Mouse (Mus musculus): ENCODE measurements around the gene Arhgap10. TPM values are rescaled to one million over a fixed set of nuclear protein-coding genes. Genes with fewer than 3 reads are reported as not detected.

Gene Arhgap10
- 4.5 and 5.1 TPM in 2 replicates for total RNA-seq (2014; rRNA removed)
- polyA plus RNA-seq (2015; fragmentation: Nextera tagmentation; extraction: Ambion mirVana) = 2.7 and 3.3 TPM in 2 replicates

DNA sequence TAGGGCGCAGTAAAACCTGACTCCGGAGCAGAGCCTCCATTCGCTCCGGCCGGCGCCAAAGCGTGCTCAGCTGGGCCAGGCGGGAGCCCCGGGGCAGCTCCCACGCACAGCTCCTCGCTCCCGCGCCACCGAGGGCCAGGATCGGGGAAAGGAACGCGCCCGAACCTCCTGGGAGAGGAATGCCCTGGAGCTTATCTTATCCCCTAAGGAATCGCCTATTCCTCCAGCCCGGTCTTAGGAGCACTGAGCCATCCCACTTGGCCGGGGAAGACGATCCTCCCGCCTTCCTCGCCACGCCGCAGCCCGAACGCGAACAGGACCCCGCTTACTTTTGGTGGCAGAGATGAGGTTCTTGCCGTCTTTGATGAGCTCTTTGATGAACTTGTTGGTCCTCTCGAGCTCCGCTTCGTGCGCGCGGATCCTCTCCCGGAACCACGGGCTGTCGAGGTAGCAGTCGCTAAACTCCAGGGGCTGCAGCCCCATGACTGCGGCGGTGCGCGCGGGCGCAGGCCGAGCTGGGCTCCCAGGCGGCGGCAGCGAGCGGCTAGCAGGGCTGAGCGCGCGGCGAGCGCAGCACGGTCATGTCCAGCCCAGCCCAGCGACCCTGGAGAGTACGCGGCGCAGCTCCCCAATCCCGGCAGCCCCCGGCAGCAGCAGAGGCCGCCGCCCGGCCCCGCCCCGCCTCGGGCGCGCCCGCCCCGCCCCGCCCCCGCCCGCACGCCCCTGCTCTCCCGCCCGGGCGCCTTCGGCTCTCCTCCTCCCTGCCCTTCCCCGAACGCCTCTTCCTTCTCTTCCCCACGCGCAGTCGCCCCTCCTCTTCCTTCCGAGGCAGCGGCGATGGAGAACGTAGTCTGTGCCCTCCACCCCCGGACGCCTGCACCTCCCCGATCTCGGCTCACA is at the start of gene Arhgap10:
TSS of gene Arhgap10 (minus strand) at position 653 of the 900 bp plus-strand sequence.
- Histone ChIP-seq H3K27ac (ENCODE audit: low read depth, low read length) (0 out of 2 replicates have a peak within 1 kb of the TSS, but pooled peaks have one; percentile 9), H3K27me3 (ENCODE audit: insufficient read depth, low read length) (no peaks in the 10 kb centered on the region), H3K9me3 (ENCODE audit: low read length) (no peaks in the 10 kb centered on the region), H3K9ac (peak within 1 kb of the TSS; percentile 56), H3K4me2 (ENCODE audit: low read depth) (peak within 1 kb of the TSS; percentile 98), H3K4me1 (ENCODE audit: insufficient read depth) (peaks cover 7% of the 10 kb centered on the region; the same call in 1 of the 2 replicates), H3K4me3 (ENCODE audit: low read depth, low read length) (peak within 1 kb of the TSS; percentile 55), H3K36me3 (ENCODE audit: insufficient read depth) (no peaks in the 10 kb centered on the region)
- WGBS = 4% methylated on average over 64 of the region's 95 CpGs
- no peak for TF ChIP-seq CTCF (IDR thresholded peaks at IDR 0.05; ENCODE audit: low read depth)
- ATAC-seq (peak; percentile 90), DNase-seq (peak; percentile 63)

DNA sequence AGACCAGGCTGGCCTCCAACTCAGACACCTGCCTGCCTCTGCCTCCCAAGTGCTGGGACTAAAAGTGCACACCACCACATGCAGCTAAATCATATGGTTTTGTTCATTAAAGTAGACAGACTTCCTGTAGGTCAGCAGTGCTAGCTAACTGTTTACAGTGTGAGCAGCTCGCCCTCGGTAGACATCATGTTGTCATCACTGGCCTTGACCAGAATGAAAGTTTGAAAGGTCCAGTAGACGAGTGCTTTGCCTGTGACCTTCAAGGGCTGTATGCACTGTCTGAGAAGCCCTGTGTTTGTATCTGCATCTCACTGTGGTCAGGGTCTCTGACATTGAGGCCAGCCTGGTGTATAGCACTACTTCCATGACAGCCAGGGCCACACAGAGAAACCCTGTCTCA is 43.7 kb upstream of the Arhgap10 start:
- no peak for ATAC-seq
- no peaks in the 10 kb centered on the region for H3K9me3 ChIP-seq (ENCODE audit: low read length)
- peaks cover 63% of the 10 kb centered on the region for H3K36me3 ChIP-seq (ENCODE audit: insufficient read depth)
- DNase-seq = no peak
- no peak for TF ChIP-seq CTCF (IDR thresholded peaks at IDR 0.05; ENCODE audit: low read depth)
- H3K27ac ChIP-seq (ENCODE audit: low read depth, low read length) = no peak overlapping the region
- H3K4me3 ChIP-seq (ENCODE audit: low read depth, low read length) = no peak overlapping the region
- H3K27me3 ChIP-seq (ENCODE audit: insufficient read depth, low read length) = no peaks in the 10 kb centered on the region
- WGBS = 93% methylated on average over 3 of the region's 3 CpGs
- no peak overlapping the region for H3K9ac ChIP-seq
- no peaks in the 10 kb centered on the region for H3K4me1 ChIP-seq (ENCODE audit: insufficient read depth)
- no peak overlapping the region for H3K4me2 ChIP-seq (ENCODE audit: low read depth)

DNA sequence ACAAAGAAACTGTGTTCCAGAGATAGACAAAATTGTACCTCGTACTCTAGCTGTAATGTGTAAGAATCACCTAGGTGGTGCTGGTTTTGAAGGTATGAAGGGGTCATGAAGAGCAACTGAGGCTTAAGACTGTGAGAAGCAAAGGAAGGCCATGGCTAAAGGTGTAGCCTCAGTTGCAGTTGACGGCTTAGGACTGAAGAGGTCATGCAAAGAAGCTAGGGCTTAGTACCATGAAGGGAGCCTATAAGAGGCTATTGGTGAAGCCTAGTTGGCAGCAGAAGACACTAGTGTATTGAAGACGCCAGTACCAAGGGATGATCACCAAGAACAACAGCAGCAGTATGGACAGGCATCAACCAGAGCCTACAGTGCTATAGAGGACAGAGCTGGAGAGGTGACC is 34.7 kb upstream of the Arhgap10 start:
- TF ChIP-seq CTCF (IDR thresholded peaks at IDR 0.05; ENCODE audit: low read depth) = no peak
- WGBS = 99% methylated on average over 3 of the region's 3 CpGs
- no peak for DNase-seq
- Histone ChIP-seq H3K27me3 (ENCODE audit: insufficient read depth, low read length) (no peaks in the 10 kb centered on the region), H3K4me2 (ENCODE audit: low read depth) (no peak overlapping the region), H3K4me1 (ENCODE audit: insufficient read depth) (no peaks in the 10 kb centered on the region), H3K27ac (ENCODE audit: low read depth, low read length) (no peak overlapping the region), H3K9me3 (ENCODE audit: low read length) (no peaks in the 10 kb centered on the region), H3K36me3 (ENCODE audit: insufficient read depth) (peaks cover 30% of the 10 kb centered on the region), H3K4me3 (ENCODE audit: low read depth, low read length) (no peak overlapping the region), H3K9ac (no peak overlapping the region)
- ATAC-seq = no peak

DNA sequence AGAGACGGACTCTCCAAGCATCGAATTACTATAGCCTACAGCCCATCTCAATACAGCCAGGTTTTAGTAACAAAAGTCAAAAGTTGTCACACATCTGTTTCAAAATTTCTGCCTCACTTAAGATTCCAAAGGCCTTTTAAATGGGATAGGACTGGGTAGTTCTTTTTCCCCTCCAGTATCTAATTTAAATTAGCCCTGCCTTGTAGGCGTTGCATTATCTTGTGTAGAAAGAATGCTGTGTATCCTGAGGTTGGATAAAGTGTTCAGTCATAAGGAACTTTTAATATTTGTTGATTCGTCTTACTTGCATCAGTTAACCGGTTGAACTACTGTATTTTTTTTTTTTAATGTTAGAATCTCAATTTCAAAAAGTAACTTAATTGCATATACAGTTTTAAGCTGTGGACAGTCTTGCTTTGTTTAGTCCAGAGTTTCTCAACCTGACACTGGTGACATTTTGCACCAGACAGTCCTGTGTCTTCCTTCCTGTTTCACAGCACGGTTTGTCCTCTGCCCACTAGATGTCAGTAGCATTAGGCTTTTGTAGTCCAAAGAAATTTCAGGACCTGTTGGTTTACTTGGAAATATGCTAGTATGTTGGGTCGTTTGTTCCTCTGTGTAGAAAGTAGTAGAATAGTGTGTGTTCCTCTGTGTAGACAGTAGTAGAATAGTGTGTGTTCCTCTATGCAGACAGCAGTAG is 32.3 kb upstream of the Arhgap10 start:
- peak; percentile 40 for DNase-seq
- Histone ChIP-seq H3K27me3 (ENCODE audit: insufficient read depth, low read length) (no peaks in the 10 kb centered on the region), H3K4me1 (ENCODE audit: insufficient read depth) (no peaks in the 10 kb centered on the region), H3K27ac (ENCODE audit: low read depth, low read length) (0 out of 2 replicates have a peak overlapping the region, but pooled peaks have one; percentile 69), H3K9ac (peak overlapping the region; percentile 77), H3K36me3 (ENCODE audit: insufficient read depth) (peaks cover 12% of the 10 kb centered on the region), H3K9me3 (ENCODE audit: low read length) (no peaks in the 10 kb centered on the region), H3K4me2 (ENCODE audit: low read depth) (peak overlapping the region; percentile 67), H3K4me3 (ENCODE audit: low read depth, low read length) (peak overlapping the region; percentile 67)
- whole genome bisulfite sequencing = 22% methylated on average over 7 of the region's 7 CpGs
- TF ChIP-seq CTCF (IDR thresholded peaks at IDR 0.05; ENCODE audit: low read depth) = peak; percentile 73
- ATAC-seq = no peak

DNA sequence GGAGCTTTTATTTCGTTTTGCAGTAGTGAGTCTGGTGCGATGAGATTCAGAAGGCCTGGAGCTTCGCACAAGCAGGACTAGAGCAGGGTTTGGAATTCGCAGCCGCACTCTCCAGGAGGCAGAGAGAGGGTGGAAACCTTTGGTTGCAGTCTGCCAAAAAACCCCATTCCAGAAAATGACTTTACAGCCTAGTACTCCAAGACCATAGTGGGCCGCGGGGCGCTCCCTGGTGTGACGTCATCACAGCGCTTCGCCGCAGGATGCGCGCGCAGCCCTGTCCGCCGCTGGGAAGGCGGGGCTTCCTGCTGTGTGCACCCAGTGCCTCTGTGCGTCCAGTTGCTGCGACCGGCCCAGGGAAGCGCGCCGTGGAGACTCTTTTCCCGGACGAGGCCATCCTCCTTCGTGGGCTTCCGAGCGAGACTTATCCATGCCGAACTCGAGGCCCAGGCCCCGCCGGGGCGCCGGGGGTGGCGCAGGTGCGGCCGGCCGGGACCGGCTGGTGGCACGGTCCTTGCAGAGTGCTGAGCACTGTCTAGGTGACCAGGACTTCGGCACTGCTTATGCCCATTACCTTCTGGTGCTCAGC is 31.5 kb upstream of the Arhgap10 start, which contains the start of gene Prmt9:
TSS of gene Prmt9 (plus strand) at position 277 of the 586 bp plus-strand sequence.
- H3K4me2 ChIP-seq (ENCODE audit: low read depth) = peak within 1 kb of the TSS; percentile 67
- TF ChIP-seq CTCF (IDR thresholded peaks at IDR 0.05; ENCODE audit: low read depth) = no peak; the same call in 1 of the 2 replicates
- peak; percentile 97 for ATAC-seq
- no peaks in the 10 kb centered on the region for H3K4me1 ChIP-seq (ENCODE audit: insufficient read depth)
- H3K4me3 ChIP-seq (ENCODE audit: low read depth, low read length) = peak within 1 kb of the TSS; percentile 67
- no peaks in the 10 kb centered on the region for H3K27me3 ChIP-seq (ENCODE audit: insufficient read depth, low read length)
- H3K9ac ChIP-seq = peak within 1 kb of the TSS; percentile 77
- peak; percentile 96 for DNase-seq
- H3K36me3 ChIP-seq (ENCODE audit: insufficient read depth) = peaks cover 12% of the 10 kb centered on the region
- no peaks in the 10 kb centered on the region for H3K9me3 ChIP-seq (ENCODE audit: low read length)
- 2% methylated on average over 42 of the region's 42 CpGs for WGBS
- H3K27ac ChIP-seq (ENCODE audit: low read depth, low read length) = peak within 1 kb of the TSS; percentile 69

DNA sequence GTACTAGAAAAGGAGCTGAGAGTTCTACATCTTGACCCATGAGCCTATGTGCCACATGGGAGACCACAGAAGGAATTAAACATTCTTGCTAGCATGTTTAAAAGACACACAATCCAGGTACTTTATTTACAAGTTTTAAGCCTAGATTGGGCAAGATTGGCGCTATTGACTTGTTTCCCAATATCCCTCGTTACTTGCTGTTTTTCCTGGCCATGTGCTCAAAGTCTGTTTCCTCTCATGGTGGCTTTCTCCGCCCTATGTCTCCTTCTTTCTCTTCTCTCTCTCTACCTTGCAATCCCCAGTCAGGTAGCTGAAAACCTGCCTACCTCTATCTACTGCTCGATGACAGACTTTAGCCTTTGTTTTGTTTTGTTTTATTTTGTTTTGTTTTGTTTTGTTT is 27.9 kb upstream of the Arhgap10 start:
- WGBS = 90% methylated on average over 4 of the region's 4 CpGs
- TF ChIP-seq CTCF (IDR thresholded peaks at IDR 0.05; ENCODE audit: low read depth) = no peak
- no peaks in the 10 kb centered on the region for H3K4me1 ChIP-seq (ENCODE audit: insufficient read depth)

More for the DNA sequence above, 27.9 kb upstream of the Arhgap10 start:
- no peaks in the 10 kb centered on the region for H3K9me3 ChIP-seq (ENCODE audit: low read length)
- H3K9ac ChIP-seq = no peak overlapping the region
- H3K36me3 ChIP-seq (ENCODE audit: insufficient read depth) = no peaks in the 10 kb centered on the region
- H3K27me3 ChIP-seq (ENCODE audit: insufficient read depth, low read length) = no peaks in the 10 kb centered on the region
- H3K27ac ChIP-seq (ENCODE audit: low read depth, low read length) = no peak overlapping the region
- ATAC-seq (no peak), DNase-seq (no peak)
- H3K4me3 ChIP-seq (ENCODE audit: low read depth, low read length) = no peak overlapping the region
- no peak overlapping the region for H3K4me2 ChIP-seq (ENCODE audit: low read depth)

All from forebrain, postnatal 0 days (tissue).